Mouse (Mus musculus) embryonic facial prominence, embryonic 15.5 days (tissue): ENCODE data around the gene Ablim1. TPM values are rescaled to one million over a fixed set of nuclear protein-coding genes. Genes with fewer than 3 reads are reported as not detected.
A peak's percentile ranks its signal among the peaks of the same experiment; 100 is the strongest.

Experiments
- ATAC-seq: fragments of 200-750 bp; cut with Nextera tagmentation; 2 replicates; pipeline ENCODE4 v1.8.0; 2017; ENCODE audit warnings: low read depth, moderate TSS enrichment; ENCODE audit not compliant: insufficient number of reproducible peaks, low FRiP score, low TSS enrichment
- H3K27ac ChIP-seq: fragments of 300-500 bp; sonication (generic); replicated peaks from 2 replicates; pipeline ENCODE4 v1.5.1; 2015; ENCODE audit warnings: mild to moderate bottlenecking, inconsistent platforms
- H3K27me3 ChIP-seq: fragments of 300-500 bp; sonication (generic); 2 replicates; pipeline ENCODE4 v1.6.1; 2015; ENCODE audit warnings: inconsistent platforms
- H3K36me3 ChIP-seq: fragments of 300-500 bp; sonication (generic); 2 replicates; pipeline ENCODE4 v1.6.1; 2015; ENCODE audit warnings: mild to moderate bottlenecking, inconsistent platforms
- H3K4me1 ChIP-seq: fragments of 300-500 bp; sonication (generic); 2 replicates; pipeline ENCODE4 v1.6.1; 2015; ENCODE audit warnings: inconsistent platforms
- H3K4me2 ChIP-seq: fragments of 300-500 bp; sonication (generic); replicated peaks from 2 replicates; pipeline ENCODE4 v1.6.1; 2015; ENCODE audit warnings: mild to moderate bottlenecking, inconsistent platforms
- H3K4me3 ChIP-seq: fragments of 300-500 bp; sonication (generic); replicated peaks from 2 replicates; pipeline ENCODE4 v1.5.1; 2015; ENCODE audit warnings: mild to moderate bottlenecking, inconsistent platforms
- H3K9ac ChIP-seq: fragments of 300-500 bp; sonication (generic); 2 replicates; pipeline ENCODE4 v1.6.1; 2015; ENCODE audit warnings: inconsistent platforms
- H3K9me3 ChIP-seq: fragments of 300-500 bp; sonication (generic); replicated peaks from 2 replicates; pipeline ENCODE4 v1.6.1; 2016; ENCODE audit warnings: inconsistent platforms
- WGBS: fragments of 180-500 bp; shearing (Covaris S2); methylation state at CpG from one replicate; pipeline ENCODE4 v1.1.7; 2015; 5-methylcytosine and 5-hydroxymethylcytosine counted together
- polyA plus RNA-seq: library from polyadenylated mRNA; unstranded; fragments of >200 nt; fragmentation: Nextera tagmentation; extraction: Ambion mirVana; gene quantifications from 2 replicates; pipeline ENCODE4 v1.2.1, GENCODE M21; 2015

Gene Ablim1
- polyA plus RNA-seq, 1 experiment from 2014 or later = 71.3 TPM

GRCm38 (mm10) chr19:57275166-57275953, 39.4 kb downstream of the Ablim1 start:
- Histone ChIP-seq H3K9ac (no peak overlapping the region), H3K4me1 (peaks cover 41% of the 10 kb centered on the region), H3K9me3 (no peaks in the 10 kb centered on the region), H3K27ac (no peak overlapping the region), H3K4me2 (peak overlapping the region; percentile 40), H3K4me3 (peak overlapping the region; percentile 20; the same call in 1 of the 2 replicates), H3K27me3 (no peaks in the 10 kb centered on the region), H3K36me3 (no peaks in the 10 kb centered on the region)
- 32% methylated on average over 15 of the region's 15 CpGs for WGBS
- ATAC-seq = no peak

DNA sequence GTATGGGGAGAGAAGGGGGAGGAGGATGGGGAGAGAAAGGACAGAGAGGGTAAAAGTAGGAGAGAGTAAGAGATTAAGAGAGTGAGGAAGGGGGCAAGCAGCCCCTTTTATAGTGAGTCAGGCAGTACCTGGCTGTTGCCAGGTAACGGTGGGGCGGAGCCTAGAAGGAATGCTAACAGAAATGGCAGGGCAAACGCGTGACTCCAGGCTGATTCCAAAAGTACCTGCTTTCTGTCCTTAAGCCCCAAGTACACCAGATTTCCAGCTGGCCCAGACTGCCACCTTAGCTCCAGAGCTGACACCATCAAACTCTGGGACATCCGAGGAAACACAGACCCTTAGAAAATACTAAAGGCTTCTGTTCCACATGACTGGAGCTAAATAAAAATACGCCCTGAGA, 40.0 kb downstream of the Ablim1 start:
- ATAC-seq = no peak
- no peaks in the 10 kb centered on the region for H3K36me3 ChIP-seq
- no peak overlapping the region for H3K9ac ChIP-seq
- H3K4me3 ChIP-seq = peak overlapping the region; percentile 20
- peaks cover 41% of the 10 kb centered on the region for H3K4me1 ChIP-seq
- no peak overlapping the region for H3K27ac ChIP-seq
- 29% methylated on average over 6 of the region's 6 CpGs for WGBS
- peak overlapping the region; percentile 40 for H3K4me2 ChIP-seq
- H3K9me3 ChIP-seq = no peaks in the 10 kb centered on the region
- no peaks in the 10 kb centered on the region for H3K27me3 ChIP-seq

- Histone ChIP-seq H3K4me1 (peaks cover 41% of the 10 kb centered on the region), H3K4me3 (peak overlapping the region; percentile 20)
Measured at GRCm38 (mm10) chr19:57274286-57274685, 40.4 kb downstream of the Ablim1 start.

DNA sequence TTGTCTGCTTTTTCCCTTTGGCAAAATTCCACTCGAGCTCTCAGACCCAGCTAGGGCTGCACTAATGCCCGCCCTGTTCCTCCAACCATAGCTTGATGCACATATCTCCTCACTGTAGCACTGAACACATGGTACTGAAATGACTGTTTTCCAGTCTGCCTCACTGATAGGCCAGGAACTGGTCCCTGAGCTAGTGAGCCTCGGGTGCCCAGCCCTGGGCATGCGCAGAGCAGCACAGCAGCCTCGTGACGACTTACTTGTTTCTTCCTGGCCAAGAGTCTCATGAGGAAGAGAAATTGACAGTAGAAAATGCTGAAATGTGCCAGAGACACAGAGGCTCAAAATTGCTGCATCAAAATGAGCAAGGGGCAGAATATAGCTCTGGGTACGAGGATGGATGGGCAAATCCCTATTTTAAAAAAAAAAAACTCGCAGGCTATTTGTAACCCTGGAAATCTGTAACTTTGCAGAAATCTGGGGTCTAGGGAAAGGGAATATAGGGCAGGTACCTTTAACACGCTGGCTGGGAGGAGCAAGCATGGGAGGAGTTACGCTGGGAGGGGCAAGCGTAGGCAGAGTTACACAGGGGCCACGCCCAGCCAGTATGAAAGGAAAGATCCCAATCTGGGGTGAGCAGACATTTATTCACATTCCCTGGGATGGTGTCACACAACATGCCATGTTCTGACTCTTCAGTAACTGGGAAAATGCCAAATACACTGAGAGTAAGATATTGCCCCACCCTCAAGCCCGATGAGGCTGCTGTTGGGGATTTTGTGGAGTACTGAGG, 41.7 kb downstream of the Ablim1 start:
- 26% methylated on average over 13 of the region's 13 CpGs for WGBS
- Histone ChIP-seq H3K4me3 (peak overlapping the region; percentile 12; the same call in 1 of the 2 replicates), H3K4me1 (peaks cover 41% of the 10 kb centered on the region), H3K9me3 (no peaks in the 10 kb centered on the region), H3K4me2 (peak overlapping the region; percentile 40), H3K9ac (no peak overlapping the region), H3K36me3 (no peaks in the 10 kb centered on the region), H3K27me3 (no peaks in the 10 kb centered on the region), H3K27ac (peak overlapping the region; percentile 83)
- ATAC-seq = peak; percentile 67

More at GRCm38 (mm10) chr19:57274286-57274685, 40.4 kb downstream of the Ablim1 start:
- H3K36me3 ChIP-seq = no peaks in the 10 kb centered on the region
- no peaks in the 10 kb centered on the region for H3K27me3 ChIP-seq
- no peaks in the 10 kb centered on the region for H3K9me3 ChIP-seq
- no peak overlapping the region for H3K27ac ChIP-seq
- 43% methylated on average over 12 of the region's 12 CpGs for WGBS
- ATAC-seq = no peak
- H3K4me2 ChIP-seq = peak overlapping the region; percentile 40
- no peak overlapping the region for H3K9ac ChIP-seq

DNA sequence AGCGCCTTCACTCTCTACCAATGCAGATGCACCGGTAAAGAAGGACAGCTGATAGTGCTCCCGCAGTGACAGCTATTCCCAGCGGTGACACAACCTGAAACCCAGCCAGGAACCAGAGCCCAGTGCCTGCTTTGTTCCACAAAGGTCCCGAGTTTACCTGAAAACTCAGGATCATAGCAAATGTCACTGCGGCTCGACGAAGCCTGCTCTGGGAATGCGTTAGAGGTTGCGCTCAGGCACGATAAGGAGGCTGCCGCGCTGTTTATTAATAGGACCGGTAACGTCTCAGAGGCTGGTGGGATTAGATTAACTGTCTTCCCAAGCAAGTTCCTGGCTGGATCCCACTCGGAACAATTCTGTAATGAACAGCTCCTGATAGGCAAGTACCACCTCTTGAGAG, 43.0 kb downstream of the Ablim1 start:
- no peaks in the 10 kb centered on the region for H3K9me3 ChIP-seq

GRCm38 (mm10) chr19:57270711-57271110, 44.0 kb downstream of the Ablim1 start:
- Histone ChIP-seq H3K9ac (no peak overlapping the region), H3K4me3 (no peak overlapping the region), H3K27ac (no peak overlapping the region), H3K27me3 (no peaks in the 10 kb centered on the region), H3K36me3 (no peaks in the 10 kb centered on the region), H3K4me1 (peaks cover 40% of the 10 kb centered on the region), H3K9me3 (no peaks in the 10 kb centered on the region), H3K4me2 (no peak overlapping the region)
- WGBS = 87% methylated on average over 6 of the region's 6 CpGs
- ATAC-seq = no peak

More for the DNA sequence above, 43.0 kb downstream of the Ablim1 start:
- H3K27ac ChIP-seq = peak overlapping the region; percentile 83; the same call in 1 of the 2 replicates
- H3K36me3 ChIP-seq = no peaks in the 10 kb centered on the region
- no peaks in the 10 kb centered on the region for H3K27me3 ChIP-seq
- H3K4me1 ChIP-seq = peaks cover 41% of the 10 kb centered on the region
- no peak overlapping the region for H3K4me2 ChIP-seq
- no peak overlapping the region for H3K4me3 ChIP-seq
- H3K9ac ChIP-seq = no peak overlapping the region
- no peak for ATAC-seq
- WGBS = 68% methylated on average over 16 of the region's 16 CpGs

- 69% methylated on average over 6 of the region's 6 CpGs for WGBS
- Histone ChIP-seq H3K27ac (no peak overlapping the region), H3K36me3 (no peaks in the 10 kb centered on the region), H3K9ac (no peak overlapping the region), H3K4me2 (no peak overlapping the region), H3K4me1 (peaks cover 31% of the 10 kb centered on the region), H3K9me3 (no peaks in the 10 kb centered on the region), H3K4me3 (no peak overlapping the region), H3K27me3 (no peaks in the 10 kb centered on the region)
- no peak for ATAC-seq
Measured at GRCm38 (mm10) chr19:57269791-57270190, 44.9 kb downstream of the Ablim1 start.

GRCm38 (mm10) chr19:57267531-57267930, 47.2 kb downstream of the Ablim1 start:
- Histone ChIP-seq H3K4me1 (peaks cover 10% of the 10 kb centered on the region), H3K27ac (no peak overlapping the region)
- 52% methylated on average over 5 of the region's 5 CpGs for WGBS

GRCm38 (mm10) chr19:57266374-57267085, 48.2 kb downstream of the Ablim1 start:
- H3K36me3 ChIP-seq = no peaks in the 10 kb centered on the region
- H3K4me3 ChIP-seq = no peak overlapping the region
- 0 out of 2 replicates have a peak overlapping the region, but pooled peaks have one; percentile 4 for H3K27ac ChIP-seq
- 73% methylated on average over 10 of the region's 10 CpGs for WGBS
- H3K27me3 ChIP-seq = no peaks in the 10 kb centered on the region
- ATAC-seq = no peak
- H3K4me1 ChIP-seq = no peaks in the 10 kb centered on the region
- H3K9ac ChIP-seq = no peak overlapping the region
- no peaks in the 10 kb centered on the region for H3K9me3 ChIP-seq
- no peak overlapping the region for H3K4me2 ChIP-seq

More at GRCm38 (mm10) chr19:57267531-57267930, 47.2 kb downstream of the Ablim1 start:
- H3K36me3 ChIP-seq = no peaks in the 10 kb centered on the region
- H3K4me3 ChIP-seq = no peak overlapping the region
- H3K4me2 ChIP-seq = no peak overlapping the region
- H3K9me3 ChIP-seq = no peaks in the 10 kb centered on the region
- ATAC-seq = no peak
- H3K9ac ChIP-seq = no peak overlapping the region
- no peaks in the 10 kb centered on the region for H3K27me3 ChIP-seq

GRCm38 (mm10) chr19:57264296-57264947, 50.3 kb downstream of the Ablim1 start:
- H3K4me2 ChIP-seq = no peak overlapping the region
- no peaks in the 10 kb centered on the region for H3K27me3 ChIP-seq
- no peak for ATAC-seq
- H3K36me3 ChIP-seq = no peaks in the 10 kb centered on the region
- H3K4me3 ChIP-seq = no peak overlapping the region
- 51% methylated on average over 15 of the region's 15 CpGs for WGBS
- H3K4me1 ChIP-seq = no peaks in the 10 kb centered on the region
- no peaks in the 10 kb centered on the region for H3K9me3 ChIP-seq
- no peak overlapping the region for H3K9ac ChIP-seq
- no peak overlapping the region for H3K27ac ChIP-seq
